Mouse (Mus musculus): ENCODE data around the gene Nelfa.
"Not testable (repeated sequence)": the region's sequence is repeated elsewhere in the genome, so short reads cannot be mapped to it uniquely, and the experiment has no call there.

Nelfa gene

GRCm38 (mm10) chr5:33936120-33936707 lies at the start of gene Nelfa:
Gene Nelfa (minus strand): TSS chr5:33936413.
- peak; percentile 99 for DNase-seq (ENCODE audit: low spot score)

GRCm38 (mm10) chr5:33983309-33984121 lies 47.3 kb upstream of the Nelfa start, which contains the start of gene Gm1673:
Gene Gm1673 (plus strand): TSS chr5:33983433.
- peak; percentile 88 for DNase-seq (ENCODE audit: low spot score)

GRCm38 (mm10) chr5:33982731-33983259 lies 46.6 kb upstream of the Nelfa start:
- no peak for DNase-seq (ENCODE audit: low spot score)

- no peak for DNase-seq (ENCODE audit: low spot score)
Observed at GRCm38 (mm10) chr5:33976267-33976666, 40.1 kb upstream of the Nelfa start.

DNA sequence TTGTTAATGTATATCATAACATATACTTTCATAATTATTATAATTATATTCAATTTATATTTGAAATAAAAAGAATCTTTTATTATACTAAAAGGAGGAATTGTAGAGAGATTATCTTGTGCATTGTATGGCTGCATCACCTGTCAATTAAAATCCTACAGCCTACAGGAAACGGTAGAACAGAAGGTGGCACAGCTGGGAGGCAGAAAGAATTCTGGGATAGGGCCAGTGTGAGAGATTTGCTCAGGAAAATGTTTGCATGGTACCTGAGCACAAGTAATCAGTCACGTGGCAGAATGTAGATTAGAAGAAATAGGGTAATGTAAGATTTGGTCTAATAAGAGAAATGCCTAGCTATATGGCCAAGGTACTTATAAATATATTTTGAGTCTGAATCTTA lies 38.5 kb upstream of the Nelfa start:
- DNase-seq (ENCODE audit: low spot score): no peak

GRCm38 (mm10) chr5:33959382-33959781 lies 23.2 kb upstream of the Nelfa start:
- no peak for DNase-seq (ENCODE audit: low spot score)

DNA sequence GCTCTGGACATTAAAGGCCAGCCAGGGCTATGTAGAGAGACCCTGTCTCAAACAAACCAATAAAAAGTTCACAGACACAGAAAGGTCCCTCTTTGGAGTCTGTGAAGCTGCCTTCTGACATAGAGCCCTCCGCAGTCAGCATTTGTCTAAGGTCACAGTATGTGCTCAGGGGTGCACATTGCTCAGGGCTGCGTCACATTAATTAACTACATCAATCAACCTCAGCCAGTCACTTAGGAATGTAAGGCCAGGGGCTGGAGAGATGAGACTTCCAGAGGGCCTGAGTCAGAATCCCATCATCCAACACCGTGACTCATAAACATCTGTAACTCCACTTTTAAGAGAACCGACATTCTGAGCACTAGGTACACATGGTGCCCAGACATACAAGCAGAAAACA lies 19.7 kb upstream of the Nelfa start:
- no peak for DNase-seq (ENCODE audit: low spot score)

- peak; percentile 82 for DNase-seq (ENCODE audit: low spot score)
Observed at GRCm38 (mm10) chr5:33954354-33954753, 18.1 kb upstream of the Nelfa start.

DNA sequence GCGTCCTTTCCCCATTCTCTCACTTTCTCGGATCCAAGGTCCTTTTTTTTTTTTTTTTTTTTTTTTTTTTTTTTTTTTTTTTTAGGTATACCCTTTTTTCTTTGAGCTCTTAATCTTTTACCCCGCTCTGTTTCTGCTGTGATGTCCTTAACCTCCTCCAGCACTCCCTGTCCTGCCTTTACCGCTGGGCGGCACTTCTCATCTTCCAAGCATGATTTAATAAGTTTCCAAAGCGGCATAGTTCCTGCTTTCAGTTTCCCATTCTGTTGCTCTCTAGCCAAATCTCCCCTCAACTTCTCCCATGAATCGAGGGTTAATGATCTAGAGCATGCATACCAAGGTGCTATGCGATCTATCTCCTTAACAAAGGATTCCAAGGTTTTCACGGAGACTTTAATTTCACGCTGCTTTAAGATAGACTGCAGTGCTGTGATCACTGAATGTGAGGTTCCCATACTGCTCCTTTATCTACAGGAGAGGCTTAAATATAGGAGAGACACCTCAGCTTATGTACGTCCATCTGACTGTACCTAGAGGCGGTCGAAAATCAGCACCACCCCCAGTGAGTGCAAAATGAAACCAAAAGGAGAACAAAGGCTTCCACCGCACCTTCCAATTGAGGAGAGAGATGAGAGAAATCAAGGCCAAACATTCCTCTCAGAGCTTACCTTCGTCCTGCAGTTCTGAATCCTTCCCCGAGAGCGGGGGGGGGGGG lies 17.4 kb upstream of the Nelfa start:
- DNase-seq (ENCODE audit: low spot score): no peak

- no peak for DNase-seq (ENCODE audit: low spot score)
Observed at GRCm38 (mm10) chr5:33948314-33948713, 12.1 kb upstream of the Nelfa start.

DNA sequence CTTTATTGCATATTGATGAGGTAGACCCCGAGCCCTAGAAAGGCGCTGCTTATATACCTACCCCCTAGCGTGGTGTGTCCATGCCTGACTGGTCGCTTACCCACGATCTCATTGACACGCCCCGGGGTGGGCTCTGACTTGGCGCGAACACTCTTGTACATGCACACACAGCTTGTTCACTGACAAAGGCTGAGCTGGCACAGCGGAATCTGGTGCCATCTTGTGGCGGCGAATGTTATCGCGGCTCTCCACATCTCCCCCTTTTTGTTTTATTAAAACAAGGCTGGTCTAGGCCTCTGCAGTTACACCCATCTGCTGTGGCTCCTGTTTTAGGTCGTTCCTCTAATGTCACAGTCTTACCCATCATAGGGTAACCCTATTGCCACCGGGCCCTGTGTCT lies 10.8 kb upstream of the Nelfa start:
- not testable (repeated sequence) for DNase-seq (ENCODE audit: low spot score)

DNA sequence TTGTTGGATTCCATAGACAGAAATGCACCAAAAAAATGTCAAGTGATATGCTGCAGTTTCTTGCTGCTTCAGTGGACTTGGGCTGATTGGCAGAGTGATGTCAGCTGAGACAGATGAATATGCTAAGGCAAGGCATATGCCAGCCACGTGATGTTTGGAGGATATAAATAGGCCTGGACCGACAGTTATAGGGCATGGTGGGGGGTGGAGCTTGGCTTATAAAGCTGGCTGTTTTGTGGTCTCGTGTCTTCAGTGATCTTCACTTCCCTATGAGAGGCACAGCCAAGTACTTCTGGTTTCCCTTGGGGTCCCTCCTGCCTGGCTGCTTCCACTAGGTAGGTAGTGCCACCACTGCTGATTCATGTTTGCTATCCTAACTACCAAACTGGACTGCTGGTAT lies 2.2 kb upstream of the Nelfa start:
- DNase-seq (ENCODE audit: low spot score): peak; percentile 35

GRCm38 (mm10) chr5:33937230-33937629 lies 1.0 kb upstream of the Nelfa start:
- DNase-seq (ENCODE audit: low spot score): no peak

DNA sequence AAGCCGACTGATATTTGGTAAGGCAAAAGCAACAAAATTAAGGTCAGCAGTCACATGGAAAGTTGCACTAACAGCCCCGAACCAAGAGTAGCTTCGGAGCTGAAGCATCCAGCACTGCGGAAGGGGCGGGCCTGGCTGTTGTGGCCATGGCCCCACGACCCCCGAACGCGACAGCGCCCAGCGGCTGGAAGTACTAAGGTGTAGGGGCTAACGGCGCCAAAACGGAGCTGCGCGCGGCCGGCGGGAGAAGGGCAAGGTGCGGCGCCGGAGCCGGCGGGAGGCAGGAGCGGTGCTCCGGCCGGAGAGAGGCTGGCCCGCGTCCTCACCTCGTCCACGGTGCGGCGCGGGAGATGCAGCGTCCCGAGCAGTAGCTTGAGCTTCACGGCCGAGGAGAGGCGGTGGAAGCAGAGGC lies 507 bp downstream of the Nelfa start:
- no peak for DNase-seq (ENCODE audit: low spot score)

DNA sequence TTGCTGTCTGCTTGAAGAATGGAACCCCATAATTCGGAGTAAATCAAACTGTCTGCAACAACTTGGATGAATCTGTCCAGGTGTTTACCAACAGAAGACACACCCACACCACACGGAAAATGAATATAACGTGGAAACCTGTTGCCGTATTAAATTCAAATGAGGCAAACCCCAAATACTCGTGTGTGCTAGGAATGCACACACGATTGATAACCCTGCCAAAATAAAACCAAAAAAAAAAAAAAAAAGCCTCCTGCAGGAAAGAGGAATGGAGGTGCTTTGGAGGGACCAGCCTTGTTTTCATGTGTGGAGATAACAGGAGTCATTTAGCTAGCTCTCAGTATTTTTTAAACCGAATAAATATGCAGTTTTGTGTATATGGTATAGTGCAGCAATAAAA lies 1.3 kb downstream of the Nelfa start:
- DNase-seq (ENCODE audit: low spot score): no peak

GRCm38 (mm10) chr5:33934081-33934480 lies 2.1 kb downstream of the Nelfa start:
- no peak for DNase-seq (ENCODE audit: low spot score)

DNA sequence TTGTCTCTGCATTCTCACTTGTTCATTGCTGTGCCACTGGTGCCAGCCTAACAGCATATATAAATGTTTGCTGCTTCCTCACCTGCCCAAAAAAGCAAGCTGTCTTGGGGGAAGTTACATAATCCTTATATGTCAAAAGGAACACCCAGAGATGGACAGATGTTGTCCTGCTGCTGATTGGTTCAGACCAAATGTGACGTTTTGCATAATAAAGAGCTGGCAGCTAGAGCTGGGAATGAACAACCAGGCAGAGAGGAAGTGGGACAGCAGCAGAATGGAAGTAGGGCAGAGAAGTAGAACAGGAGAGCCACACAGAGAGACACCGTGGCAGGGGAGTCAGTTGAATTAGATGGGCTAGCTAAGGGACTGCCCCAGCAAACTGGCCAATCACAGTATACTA lies 3.8 kb downstream of the Nelfa start:
- no peak for DNase-seq (ENCODE audit: low spot score)

DNA sequence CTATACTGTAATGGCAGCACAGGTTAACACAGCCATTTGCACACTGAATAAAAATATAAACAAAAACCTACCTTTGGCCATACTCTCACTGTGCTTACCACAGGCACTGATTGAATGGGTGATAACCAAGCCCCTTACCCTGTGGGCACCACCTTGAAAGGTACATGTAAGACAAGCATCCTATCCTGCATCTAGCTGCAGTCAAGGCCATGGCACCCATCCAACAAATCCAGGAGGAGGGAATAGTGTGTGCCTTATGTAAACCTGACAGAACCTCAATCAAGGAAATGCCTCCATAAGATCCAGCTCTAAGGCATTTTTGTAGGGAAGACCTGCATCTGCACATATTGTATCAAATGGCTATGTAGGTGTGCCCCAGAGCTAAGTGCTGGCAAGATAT lies 10.0 kb downstream of the Nelfa start:
- no peak for DNase-seq (ENCODE audit: low spot score)

DNA sequence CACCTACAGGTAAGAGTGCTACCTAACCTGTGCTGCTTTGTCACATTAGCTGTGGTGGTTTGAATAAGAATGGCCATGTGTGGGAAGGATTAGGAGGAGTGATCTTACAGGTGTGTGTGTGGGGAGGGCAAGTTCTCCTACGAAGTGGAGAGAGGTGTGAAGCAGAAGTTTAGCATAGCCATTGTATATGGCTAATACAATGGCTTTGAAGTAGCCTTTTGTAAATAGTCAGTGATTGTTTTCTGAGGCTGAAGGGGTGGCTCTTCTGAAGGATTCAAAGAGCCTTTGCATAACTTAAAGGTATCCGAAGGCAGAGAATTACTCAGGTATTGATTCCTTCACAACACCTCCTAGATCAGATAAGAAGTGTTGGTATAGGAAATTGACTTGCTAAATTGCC lies 13.6 kb downstream of the Nelfa start:
- no peak for DNase-seq (ENCODE audit: low spot score)

DNA sequence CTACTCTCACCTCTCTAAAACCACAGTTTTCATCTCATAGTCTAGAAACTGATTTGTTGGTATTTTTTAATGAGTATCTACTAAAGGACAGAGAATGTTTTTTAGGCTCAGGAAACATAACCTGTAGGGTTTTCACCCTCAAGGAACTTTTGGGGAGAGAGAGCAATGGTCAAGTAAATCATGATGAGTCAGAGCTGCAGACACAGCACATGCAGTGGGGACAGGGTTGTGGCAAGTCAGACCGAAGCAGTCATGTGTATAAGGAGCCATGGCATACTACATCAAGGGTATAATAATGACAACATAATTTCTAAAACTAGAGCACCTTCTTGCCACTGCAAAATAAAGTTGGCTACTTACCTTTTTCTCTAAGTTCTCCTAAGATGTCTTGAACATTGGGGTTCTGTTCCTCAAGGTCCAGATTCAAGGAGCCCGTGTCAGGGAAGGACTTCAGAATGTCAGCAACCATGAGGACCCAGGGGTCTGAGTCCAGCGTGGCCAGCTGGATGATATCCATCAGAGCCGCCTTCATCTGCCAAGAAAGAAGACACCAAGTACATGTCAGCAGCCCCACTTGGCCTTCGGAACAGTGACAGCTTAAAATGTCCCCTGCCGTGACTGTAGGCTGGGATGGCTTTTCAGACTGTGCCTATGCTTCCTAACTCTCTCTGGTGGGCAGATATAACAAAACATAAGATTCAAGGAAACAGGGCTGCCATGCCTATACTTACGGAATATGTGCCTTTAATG lies 14.6 kb downstream of the Nelfa start:
- DNase-seq (ENCODE audit: low spot score): no peak

DNA sequence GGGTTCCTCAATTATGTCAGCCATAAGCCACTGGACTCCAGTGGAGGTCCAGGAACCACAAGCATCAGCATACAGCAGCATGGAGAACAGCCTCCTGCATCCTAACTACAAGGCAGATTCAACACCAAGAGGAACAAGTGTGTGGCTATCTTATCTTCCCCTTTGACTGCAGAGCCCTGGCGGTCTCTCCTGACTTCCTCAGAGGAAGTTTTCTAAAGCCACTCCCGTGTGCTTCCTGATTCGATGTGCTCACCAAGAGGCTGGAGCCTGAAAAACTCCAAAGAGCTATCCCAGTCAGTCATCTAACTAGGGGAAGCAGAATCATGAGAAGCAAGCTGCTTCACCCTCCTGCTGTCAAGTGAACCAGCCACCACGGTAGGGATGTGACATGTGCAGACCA lies 15.3 kb downstream of the Nelfa start:
- no peak for DNase-seq (ENCODE audit: low spot score)

- DNase-seq (ENCODE audit: low spot score): no peak
Observed at GRCm38 (mm10) chr5:33920037-33920436, 16.2 kb downstream of the Nelfa start.
